Mouse (Mus musculus) liver, embryonic 15.5 days (tissue): ENCODE results near the gene Zbtb42. TPM values are rescaled to one million over a fixed set of nuclear protein-coding genes. Genes with fewer than 3 reads are reported as not detected.
A peak's percentile ranks its signal among the peaks of the same experiment; 100 is the strongest.

Source experiments
- ATAC-seq: fragments of 200-750 bp; cut with Nextera tagmentation; 2 replicates; pipeline ENCODE4 v1.8.0; 2017; ENCODE audit warnings: moderate number of reproducible peaks, mild to moderate bottlenecking, moderate library complexity; ENCODE audit not compliant: insufficient read depth
- H3K27ac ChIP-seq: fragments of 300-500 bp; sonication (generic); replicated peaks from 2 replicates; pipeline ENCODE4 v1.5.1; 2015; ENCODE audit warnings: mild to moderate bottlenecking, inconsistent platforms
- H3K27me3 ChIP-seq: fragments of 300-500 bp; sonication (generic); 2 replicates; pipeline ENCODE4 v1.6.1; 2015; ENCODE audit warnings: mild to moderate bottlenecking, inconsistent platforms
- H3K36me3 ChIP-seq: fragments of 300-500 bp; sonication (generic); replicated peaks from 2 replicates; pipeline ENCODE4 v1.6.1; 2015; ENCODE audit warnings: moderate library complexity, mild to moderate bottlenecking, inconsistent platforms
- H3K4me1 ChIP-seq: fragments of 300-500 bp; sonication (generic); replicated peaks from 2 replicates; pipeline ENCODE4 v1.6.1; 2015; ENCODE audit warnings: inconsistent platforms
- H3K4me2 ChIP-seq: fragments of 300-500 bp; sonication (generic); 2 replicates; pipeline ENCODE4 v1.6.1; 2015; ENCODE audit warnings: moderate library complexity, mild to moderate bottlenecking, inconsistent platforms
- H3K4me3 ChIP-seq: fragments of 300-500 bp; sonication (generic); replicated peaks from 2 replicates; pipeline ENCODE4 v1.5.1; 2015; ENCODE audit warnings: mild to moderate bottlenecking, inconsistent platforms
- H3K9ac ChIP-seq: fragments of 300-500 bp; sonication (generic); 2 replicates; pipeline ENCODE4 v1.6.1; 2015; ENCODE audit warnings: moderate library complexity, mild to moderate bottlenecking, inconsistent platforms
- H3K9me3 ChIP-seq: fragments of 300-500 bp; sonication (generic); replicated peaks from 2 replicates; pipeline ENCODE4 v1.6.1; 2016; ENCODE audit warnings: inconsistent platforms
- WGBS: fragments of 180-500 bp; shearing (Covaris S2); methylation state at CpG from one replicate; pipeline ENCODE4 v1.1.7; 2015; ENCODE audit warnings: mixed read lengths; ENCODE audit not compliant: insufficient replicate concordance; 5-methylcytosine and 5-hydroxymethylcytosine counted together
- polyA plus RNA-seq: library from polyadenylated mRNA; unstranded; fragments of >200 nt; fragmentation: Nextera tagmentation; extraction: Ambion mirVana; gene quantifications from 2 replicates; pipeline ENCODE4 v1.2.1, GENCODE M21; 2015

The Zbtb42 gene
- polyA plus RNA-seq, 1 experiment from 2014 or later: 1.0 TPM

- peak overlapping the region; percentile 76 for H3K9ac ChIP-seq
- 2% methylated on average over 54 of the region's 54 CpGs for WGBS
- H3K27me3 ChIP-seq: peaks cover 30% of the 10 kb centered on the region
- peak overlapping the region; percentile 52 for H3K27ac ChIP-seq
- no peaks in the 10 kb centered on the region for H3K36me3 ChIP-seq
- peak overlapping the region; percentile 66 for H3K4me3 ChIP-seq
- peak; percentile 90 for ATAC-seq
- peak overlapping the region; percentile 89 for H3K4me2 ChIP-seq
- peaks cover 20% of the 10 kb centered on the region for H3K4me1 ChIP-seq
- H3K9me3 ChIP-seq: no peaks in the 10 kb centered on the region
Measured at GRCm38 (mm10) chr12:112693185-112694126, 14.8 kb downstream of the Zbtb42 start.

GRCm38 (mm10) chr12:112694127-112694475, 15.5 kb downstream of the Zbtb42 start:
- 72% methylated on average over 10 of the region's 10 CpGs for WGBS
- H3K9ac ChIP-seq: no peak overlapping the region
- H3K9me3 ChIP-seq: no peaks in the 10 kb centered on the region
- H3K27ac ChIP-seq: no peak overlapping the region
- no peak overlapping the region for H3K4me3 ChIP-seq
- no peaks in the 10 kb centered on the region for H3K36me3 ChIP-seq
- ATAC-seq: no peak
- peaks cover 29% of the 10 kb centered on the region for H3K27me3 ChIP-seq
- H3K4me1 ChIP-seq: peaks cover 20% of the 10 kb centered on the region
- H3K4me2 ChIP-seq: peak overlapping the region; percentile 89

- H3K4me1 ChIP-seq: peaks cover 20% of the 10 kb centered on the region
- H3K9ac ChIP-seq: no peak overlapping the region
- no peak overlapping the region for H3K4me2 ChIP-seq
- no peaks in the 10 kb centered on the region for H3K9me3 ChIP-seq
- H3K27me3 ChIP-seq: peaks cover 53% of the 10 kb centered on the region
- H3K27ac ChIP-seq: no peak overlapping the region
- H3K4me3 ChIP-seq: no peak overlapping the region
- no peaks in the 10 kb centered on the region for H3K36me3 ChIP-seq
- 60% methylated on average over 3 of the region's 3 CpGs for WGBS
- ATAC-seq: no peak
Measured at GRCm38 (mm10) chr12:112696806-112697425, 18.3 kb downstream of the Zbtb42 start.

DNA sequence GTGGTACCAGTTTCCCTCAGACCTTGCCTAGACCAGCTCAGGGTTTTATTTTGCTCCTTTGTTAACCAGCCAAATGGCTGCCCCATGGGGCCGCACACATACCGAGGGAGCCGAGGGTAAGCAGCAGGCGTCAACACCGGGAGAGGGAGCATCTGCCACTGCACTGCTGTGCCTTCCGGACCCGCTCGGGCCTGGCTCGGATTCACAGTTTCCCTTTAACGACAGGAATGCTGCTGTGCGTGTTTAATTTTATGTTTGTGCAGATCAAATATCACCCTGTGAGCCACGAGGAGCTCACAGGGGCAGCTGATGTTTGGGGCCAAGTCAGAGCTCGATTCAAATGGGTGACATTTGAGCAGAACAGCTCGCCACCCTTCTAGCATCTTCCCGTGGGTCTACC, 21.9 kb downstream of the Zbtb42 start:
- no peak overlapping the region for H3K4me2 ChIP-seq
- H3K4me1 ChIP-seq: no peaks in the 10 kb centered on the region
- no peak overlapping the region for H3K9ac ChIP-seq
- peaks cover 61% of the 10 kb centered on the region for H3K27me3 ChIP-seq
- no peak overlapping the region for H3K27ac ChIP-seq
- no peak for ATAC-seq
- no peak overlapping the region for H3K4me3 ChIP-seq
- H3K36me3 ChIP-seq: no peaks in the 10 kb centered on the region
- no peaks in the 10 kb centered on the region for H3K9me3 ChIP-seq
- whole genome bisulfite sequencing: 21% methylated on average over 15 of the region's 15 CpGs

GRCm38 (mm10) chr12:112702374-112703320, 24.0 kb downstream of the Zbtb42 start:
- 25% methylated on average over 6 of the region's 6 CpGs for WGBS
- peaks cover 66% of the 10 kb centered on the region for H3K27me3 ChIP-seq
- ATAC-seq: no peak
- H3K27ac ChIP-seq: no peak overlapping the region
- no peak overlapping the region for H3K9ac ChIP-seq
- no peak overlapping the region for H3K4me2 ChIP-seq
- no peak overlapping the region for H3K4me3 ChIP-seq
- no peaks in the 10 kb centered on the region for H3K9me3 ChIP-seq
- H3K36me3 ChIP-seq: no peaks in the 10 kb centered on the region
- peaks cover 9% of the 10 kb centered on the region for H3K4me1 ChIP-seq

- Histone ChIP-seq H3K36me3 (no peaks in the 10 kb centered on the region), H3K27me3 (peaks cover 47% of the 10 kb centered on the region), H3K4me3 (no peak overlapping the region), H3K4me2 (peak overlapping the region; percentile 48), H3K9ac (no peak overlapping the region; the same call in 1 of the 2 replicates), H3K9me3 (no peaks in the 10 kb centered on the region), H3K4me1 (peaks cover 9% of the 10 kb centered on the region), H3K27ac (no peak overlapping the region)
- ATAC-seq: peak; percentile 68
- WGBS: 11% methylated on average over 32 of the region's 32 CpGs
Measured at GRCm38 (mm10) chr12:112706704-112707572, 28.3 kb downstream of the Zbtb42 start.

DNA sequence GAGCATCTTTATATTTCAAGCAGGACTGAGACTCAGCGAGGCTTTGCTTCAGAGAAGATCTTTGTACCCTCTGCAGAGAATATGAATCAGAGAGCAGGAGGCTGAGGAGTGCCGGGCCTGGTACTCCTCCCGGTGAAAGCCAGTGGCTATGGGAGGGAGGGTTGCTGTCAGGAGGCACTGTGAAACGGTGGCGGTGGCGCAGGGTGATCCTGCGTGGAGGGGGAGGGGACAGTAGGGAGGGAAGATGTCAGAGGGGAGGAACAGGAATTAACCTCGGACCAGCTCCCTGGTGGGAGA, 28.9 kb downstream of the Zbtb42 start:
- H3K27ac ChIP-seq: no peak overlapping the region
- peaks cover 9% of the 10 kb centered on the region for H3K4me1 ChIP-seq
- H3K36me3 ChIP-seq: no peaks in the 10 kb centered on the region
- ATAC-seq: no peak
- no peak overlapping the region; the same call in 1 of the 2 replicates for H3K9ac ChIP-seq
- no peak overlapping the region for H3K4me2 ChIP-seq
- no peak overlapping the region for H3K4me3 ChIP-seq
- 14% methylated on average over 8 of the region's 8 CpGs for WGBS
- no peaks in the 10 kb centered on the region for H3K9me3 ChIP-seq
- H3K27me3 ChIP-seq: peaks cover 42% of the 10 kb centered on the region

DNA sequence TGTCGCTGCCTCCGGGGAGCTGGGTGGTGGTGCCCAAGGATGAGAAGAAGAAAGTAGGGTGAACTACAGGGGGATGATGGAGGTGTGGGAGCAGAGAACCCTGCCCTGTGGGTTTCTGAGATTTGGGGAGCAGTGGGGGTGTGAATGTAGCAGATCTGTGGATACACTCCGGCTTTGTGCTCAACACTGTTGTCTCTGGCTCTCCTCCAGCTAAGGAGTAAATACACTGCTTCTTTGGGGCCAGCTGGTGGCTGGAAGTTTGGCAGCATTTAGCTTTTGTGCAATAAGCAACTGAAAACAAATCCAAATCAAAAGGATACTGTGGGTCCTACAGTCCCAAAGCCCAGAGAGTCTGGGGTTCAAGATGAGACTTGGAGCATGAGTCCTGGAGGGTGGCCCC, 35.4 kb downstream of the Zbtb42 start:
- H3K36me3 ChIP-seq: no peaks in the 10 kb centered on the region
- ATAC-seq: no peak; the same call in 1 of the 2 replicates
- H3K9ac ChIP-seq: no peak overlapping the region
- H3K27me3 ChIP-seq: peaks cover 8% of the 10 kb centered on the region; the same call in 1 of the 2 replicates
- H3K4me3 ChIP-seq: no peak overlapping the region
- H3K4me2 ChIP-seq: no peak overlapping the region
- 0 out of 2 replicates have a peak, but pooled peaks cover 4% of the 10 kb centered on the region for H3K4me1 ChIP-seq
- no peak overlapping the region for H3K27ac ChIP-seq
- WGBS: 48% methylated on average over 3 of the region's 3 CpGs
- no peaks in the 10 kb centered on the region for H3K9me3 ChIP-seq

GRCm38 (mm10) chr12:112717140-112717539, 38.5 kb downstream of the Zbtb42 start:
- H3K9me3 ChIP-seq: no peaks in the 10 kb centered on the region
- H3K36me3 ChIP-seq: no peaks in the 10 kb centered on the region
- no peak overlapping the region for H3K27ac ChIP-seq
- H3K4me2 ChIP-seq: no peak overlapping the region
- H3K4me3 ChIP-seq: no peak overlapping the region
- ATAC-seq: no peak
- no peak overlapping the region for H3K9ac ChIP-seq
- 20% methylated on average over 7 of the region's 7 CpGs for WGBS
- peaks cover 27% of the 10 kb centered on the region for H3K27me3 ChIP-seq
- H3K4me1 ChIP-seq: peaks cover 7% of the 10 kb centered on the region; the same call in 1 of the 2 replicates

- Histone ChIP-seq H3K4me2 (no peak overlapping the region), H3K4me3 (no peak overlapping the region), H3K9me3 (no peaks in the 10 kb centered on the region), H3K36me3 (no peaks in the 10 kb centered on the region), H3K27ac (no peak overlapping the region), H3K4me1 (peaks cover 20% of the 10 kb centered on the region), H3K27me3 (peaks cover 46% of the 10 kb centered on the region), H3K9ac (no peak overlapping the region)
- 55% methylated on average over 5 of the region's 5 CpGs for WGBS
- no peak for ATAC-seq
Measured at GRCm38 (mm10) chr12:112718995-112719394, 40.4 kb downstream of the Zbtb42 start.
